Comparison of ENCODE assay signal across 25 mouse cellular contexts in the genomic region with DNA sequence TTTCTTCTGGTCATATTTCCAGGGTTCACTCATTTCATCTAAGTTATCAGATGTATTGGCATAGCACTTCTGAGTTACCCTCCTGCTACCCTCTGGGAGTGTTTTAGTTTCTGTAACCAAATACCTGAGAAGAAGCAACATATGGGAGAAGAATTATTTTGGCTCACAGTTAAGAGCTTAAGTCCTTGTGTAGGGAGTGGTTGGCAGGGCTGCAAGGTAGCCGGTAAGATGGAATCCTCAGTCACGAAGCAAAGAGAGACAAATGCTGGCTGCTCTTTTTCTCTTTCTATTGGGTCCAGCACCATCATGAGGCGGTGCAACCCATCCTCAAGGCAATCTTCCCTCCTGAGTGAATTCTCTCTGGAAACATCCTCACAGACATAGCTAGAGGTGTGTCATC. TPM values are rescaled to one million over a fixed set of nuclear protein-coding genes. Genes with fewer than 3 reads are reported as not detected.
DNase-seq lines count a peak whose midpoint lies in the region; ATAC-seq and TF ChIP-seq lines count a peak whose summit lies in the region.
"Had no signal": no experiment of that assay in that cellular context is flagged by ENCODE, and none has a peak within 500 bp of the region (broad histone marks: within the 10 kb centered on the region; RNA-seq: fewer than 3 reads in every experiment).

No protein-coding gene starts in this region.

- no peak for TF ChIP-seq CTCF in cerebellum, adult 2 months (IDR thresholded peaks at IDR 0.05; ENCODE audit: borderline replicate concordance, insufficient read depth, low read depth, low read length)

- no peak overlapping the region for H3K4me3 ChIP-seq in cerebellum, adult 2 months (replicated peaks; ENCODE audit: insufficient read depth, low read depth, low read length)
- H3K4me3 ChIP-seq: embryonic facial prominence, embryonic 13.5 days; embryonic facial prominence, embryonic 15.5 days; erythroblast, embryonic 14.5 days; forebrain, embryonic 10.5 days; forebrain, embryonic 12.5 days had no signal

- no peaks in the 10 kb centered on the region for H3K27me3 ChIP-seq in cerebellum, adult 2 months (ENCODE audit: control insufficient read depth, insufficient read depth, low read length)
- H3K27me3 ChIP-seq: CH12.LX; embryonic facial prominence, embryonic 13.5 days; embryonic facial prominence, embryonic 15.5 days; forebrain, embryonic 12.5 days; Patski had no signal

- peak in 1 of 2 experiments; percentile 64 for DNase-seq in cerebellum, adult 2 months
- DNase-seq in cerebellum, postnatal 14 days, result no peak
- no peak for DNase-seq in frontal cortex, postnatal 10 days (ENCODE audit: low spot score in 2 of 2)
- DNase-seq in brain, adult 2 months (ENCODE audit: low read depth, low spot score), result peak; percentile 81
- DNase-seq: adrenal gland, adult 8-10 months; adrenal gland, postnatal 14 days; adrenal gland, postnatal 36 days; B cell, adult 2 months; cerebellum, adult 11 months; cerebellum, postnatal 10 days; cerebellum, postnatal 36 days; embryo, embryonic 11 days had no signal

- peak; percentile 14; the same call in 1 of the 2 replicates for ATAC-seq in frontal cortex, adult (ENCODE audit: low TSS enrichment)
- ATAC-seq: activated CD4-positive, CD25-positive, alpha-beta regulatory T cell, adult 4 months; CD4-positive, CD25-positive, alpha-beta regulatory T cell, adult 4 months; forebrain, embryonic 14.5 days; forebrain, embryonic 16.5 days; Patski had no signal

- WGBS in cerebellum, adult 2 months, result 17% methylated on average over 3 of the region's 3 CpGs

- peak overlapping the region; percentile 78 for H3K27ac ChIP-seq in cerebellum, adult 2 months (ENCODE audit: insufficient read depth, low read length)
- H3K27ac ChIP-seq: embryonic facial prominence, embryonic 13.5 days; embryonic facial prominence, embryonic 15.5 days; forebrain, embryonic 10.5 days; forebrain, embryonic 12.5 days had no signal

- no peak for TF ChIP-seq POLR2A in cerebellum, adult 2 months (IDR thresholded peaks at IDR 0.05; ENCODE audit: borderline replicate concordance, insufficient read depth, low read length)

- peaks cover 38% of the 10 kb centered on the region for H3K4me1 ChIP-seq in cerebellum, adult 2 months (ENCODE audit: control insufficient read depth, insufficient read depth, low read length)
- H3K4me1 ChIP-seq: embryonic facial prominence, embryonic 13.5 days; embryonic facial prominence, embryonic 15.5 days; forebrain, embryonic 10.5 days; forebrain, embryonic 12.5 days had no signal

RNA-seq across cellular contexts. Expression of gene Rapgef4, which starts 11.1 kb away (rescaled TPM):
- 192 and 200 TPM in 2 replicates for polyA plus RNA-seq in cerebellum, adult 2 months (2012; rRNA removed)
- polyA plus RNA-seq: erythroblast, embryonic 14.5 days; G1E had no signal
